Mouse (Mus musculus) Patski (cell line): ENCODE results near the gene Iqch. TPM values are rescaled to one million over a fixed set of nuclear protein-coding genes. Genes with fewer than 3 reads are reported as not detected.
A peak's percentile ranks its signal among the peaks of the same experiment; 100 is the strongest.

ENCODE experiments used
- ATAC-seq: fragments of 100-300 bp; one replicate; pipeline ENCODE4 v1.8.0; 2021
- CTCF ChIA-PET: fragments of 350-600 bp; sonication (Branson Sonifier 250); formaldehyde crosslinking; loops from one replicate; lab custom pipeline; 2022; ENCODE audit warnings: inconsistent platforms; lab: Charles Lee
- POLR2A ChIA-PET: fragments of 350-600 bp; sonication (Branson Sonifier 250); formaldehyde crosslinking; loops from one replicate; lab custom pipeline; 2022; ENCODE audit warnings: antibody characterized with exemption, inconsistent platforms; lab: Charles Lee
- DNase-seq: peaks from one replicate; pipeline ENCODE4 v3.0.0-alpha.2; 2011; ENCODE audit warnings: low read depth, low spot score
- H3K27me3 ChIP-seq: fragments of 371-371 bp; one replicate; pipeline ENCODE4 v1.5.1; 2021
- CTCF ChIP-seq: fragments of 100-300 bp; IDR thresholded peaks from one replicate; pipeline ENCODE4 v1.5.1; 2021
- in situ Hi-C: fragments of 300-500 bp; cut with MboI; formaldehyde crosslinking; loops from 3 replicates; pipeline ENCODE4 v1.11.1; 2018; ENCODE audit warnings: low pct_unique_long_range_greater_than_20kb, mixed read lengths
- polyA plus RNA-seq: library from polyadenylated mRNA; unstranded; gene quantifications from one replicate; pipeline ENCODE4 v1.2.3, GENCODE M21; 2021

The Iqch gene
- polyA plus RNA-seq, 1 experiment from 2014 or later, result 0.09 TPM

DNA sequence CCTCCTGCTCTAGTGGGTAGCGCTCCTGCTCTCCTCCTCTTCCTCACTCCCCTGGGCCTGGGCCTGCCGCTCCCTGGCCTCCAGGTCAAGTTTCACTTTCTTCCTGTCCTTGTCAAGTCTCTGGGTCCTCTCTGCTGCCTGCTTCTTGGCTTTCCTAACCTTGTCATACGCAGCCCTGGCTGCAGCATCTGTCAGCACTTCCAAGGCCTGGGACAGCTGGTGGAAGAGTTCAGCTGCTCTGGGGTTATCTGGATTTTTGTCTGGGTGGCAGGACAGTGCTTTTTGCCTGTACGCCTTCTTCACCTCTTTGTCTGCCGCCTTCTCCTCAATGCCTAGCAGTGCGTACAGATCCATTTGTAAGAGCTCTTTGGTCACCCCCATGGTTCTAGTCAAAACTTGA, 158.6 kb downstream of the Iqch start:
- ChIA-PET POLR2A (no interaction called here), CTCF (no interaction called here)
- H3K27me3 ChIP-seq, result no peaks in the 10 kb centered on the region
- DNase-seq, result no peak
- in situ Hi-C loops, result no loop called here
- no peak for ATAC-seq
- no peak for TF ChIP-seq CTCF

- DNase-seq (no peak), ATAC-seq (no peak)
- ChIA-PET CTCF (no interaction called here), POLR2A (no interaction called here)
- no peaks in the 10 kb centered on the region for H3K27me3 ChIP-seq
- TF ChIP-seq CTCF, result no peak
- in situ Hi-C loops, result no loop called here
Measured at GRCm38 (mm10) chr9:63430652-63431051, 171.6 kb downstream of the Iqch start.

- TF ChIP-seq CTCF, result peak; percentile 58
- ATAC-seq (no peak), DNase-seq (no peak)
- CTCF ChIA-PET, result no interaction called here
- in situ Hi-C loops, result no loop called here
- H3K27me3 ChIP-seq, result no peaks in the 10 kb centered on the region
- POLR2A ChIA-PET, result no interaction called here
Measured at GRCm38 (mm10) chr9:63421096-63421736, 181.1 kb downstream of the Iqch start.

DNA sequence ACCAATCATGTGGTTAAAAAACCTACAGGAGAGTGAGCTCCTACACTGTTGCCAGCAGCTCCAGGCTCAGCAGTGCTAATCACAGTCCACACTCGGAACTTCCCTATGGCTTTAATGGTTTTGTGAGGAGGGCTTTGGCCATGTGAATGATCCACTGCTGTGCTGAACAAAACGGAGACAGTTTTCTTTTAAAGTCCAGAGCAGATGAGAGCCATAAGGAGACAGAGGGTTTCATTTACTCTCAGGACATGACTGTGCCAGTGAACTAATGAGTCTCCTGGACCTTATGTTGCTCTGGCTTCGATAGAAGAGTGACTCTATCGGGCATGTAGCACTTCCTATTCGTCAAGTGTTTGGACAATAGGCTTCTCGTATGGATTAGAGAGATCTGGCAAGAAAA, 181.9 kb downstream of the Iqch start:
- ATAC-seq, result no peak
- DNase-seq, result no peak
- CTCF ChIA-PET, result no interaction called here
- in situ Hi-C loops, result no loop called here
- POLR2A ChIA-PET, result no interaction called here
- H3K27me3 ChIP-seq, result no peaks in the 10 kb centered on the region
- no peak for TF ChIP-seq CTCF

DNA sequence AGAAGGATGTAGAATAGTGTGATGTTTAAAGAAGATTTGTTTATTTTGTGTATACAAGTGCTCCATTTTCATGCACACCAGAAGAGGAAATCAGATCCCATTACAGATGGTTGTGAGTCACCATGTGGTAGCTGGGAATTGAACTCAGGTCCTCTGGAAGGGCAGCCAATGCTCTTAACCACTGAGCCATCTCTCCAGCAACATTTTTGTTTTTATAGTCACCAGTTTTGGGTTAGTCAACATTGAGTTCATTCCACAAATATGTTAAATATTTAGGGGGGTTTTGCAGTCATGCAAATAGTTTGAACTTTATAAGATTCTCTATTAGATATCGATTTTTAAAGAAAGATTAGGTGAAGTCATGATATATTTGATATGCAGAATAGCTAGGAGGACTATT, 202.1 kb downstream of the Iqch start:
- no peak for TF ChIP-seq CTCF
- ChIA-PET CTCF (no interaction called here), POLR2A (no interaction called here)
- DNase-seq (no peak), ATAC-seq (no peak)
- in situ Hi-C loops, result no loop called here
- no peaks in the 10 kb centered on the region for H3K27me3 ChIP-seq

- ATAC-seq (no peak), DNase-seq (no peak)
- POLR2A ChIA-PET, result no interaction called here
- in situ Hi-C loops, result no loop called here
- CTCF ChIA-PET, result no interaction called here
- H3K27me3 ChIP-seq, result no peaks in the 10 kb centered on the region
- TF ChIP-seq CTCF, result no peak
Measured at GRCm38 (mm10) chr9:63399463-63399815, 202.9 kb downstream of the Iqch start.

DNA sequence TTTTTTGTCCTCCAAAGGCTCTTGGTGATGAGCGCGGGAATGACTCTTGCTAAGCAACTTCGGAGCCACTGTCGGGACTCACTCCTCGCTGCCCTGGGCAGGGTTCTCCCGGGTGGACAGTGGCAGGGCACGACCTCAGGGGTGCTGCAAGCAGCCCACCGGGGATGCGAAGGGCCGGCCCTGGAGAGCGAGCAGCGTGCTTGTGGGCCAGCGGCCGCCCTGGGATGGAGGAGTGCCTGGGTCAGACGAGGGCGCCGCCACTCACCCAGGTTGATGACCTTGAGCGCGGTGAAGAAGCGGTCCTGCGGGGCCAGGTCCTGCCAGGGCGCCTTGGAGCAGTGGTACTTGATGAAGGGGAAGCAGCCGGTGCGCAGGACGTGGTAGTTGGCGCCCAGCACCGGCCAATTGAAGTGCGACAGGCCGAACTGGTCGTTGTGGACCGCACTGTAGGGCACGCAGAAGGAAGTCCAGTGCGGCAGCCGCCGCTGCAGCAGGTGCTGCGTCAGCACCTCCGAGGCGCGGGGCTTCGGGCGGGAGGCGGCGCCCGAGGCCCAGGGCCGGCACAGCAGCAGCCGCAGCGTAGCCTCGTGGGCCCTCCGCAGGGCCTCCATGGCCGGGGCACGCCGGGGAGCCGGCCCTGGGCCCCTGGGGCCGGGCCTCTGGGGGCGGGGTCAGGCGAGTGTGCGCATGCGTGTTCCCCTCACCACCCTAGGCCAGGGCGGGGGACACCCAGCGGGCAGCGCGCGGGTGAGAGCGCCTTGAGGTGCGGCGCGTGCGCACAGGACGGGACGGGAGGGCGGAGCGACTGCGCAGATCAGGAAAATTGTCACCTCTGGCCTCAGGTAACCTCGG, 203.5 kb downstream of the Iqch start, which contains the start of gene 2300009A05Rik:
Gene 2300009A05Rik, minus strand, starts transcription at position 636 of the 852 bp plus-strand sequence.
- peak; percentile 94 for ATAC-seq
- CTCF ChIA-PET, result no interaction called here
- POLR2A ChIA-PET, result no interaction called here
- TF ChIP-seq CTCF, result peak; percentile 51
- no peaks in the 10 kb centered on the region for H3K27me3 ChIP-seq
- in situ Hi-C loops, result no loop called here
- peak; percentile 60 for DNase-seq

DNA sequence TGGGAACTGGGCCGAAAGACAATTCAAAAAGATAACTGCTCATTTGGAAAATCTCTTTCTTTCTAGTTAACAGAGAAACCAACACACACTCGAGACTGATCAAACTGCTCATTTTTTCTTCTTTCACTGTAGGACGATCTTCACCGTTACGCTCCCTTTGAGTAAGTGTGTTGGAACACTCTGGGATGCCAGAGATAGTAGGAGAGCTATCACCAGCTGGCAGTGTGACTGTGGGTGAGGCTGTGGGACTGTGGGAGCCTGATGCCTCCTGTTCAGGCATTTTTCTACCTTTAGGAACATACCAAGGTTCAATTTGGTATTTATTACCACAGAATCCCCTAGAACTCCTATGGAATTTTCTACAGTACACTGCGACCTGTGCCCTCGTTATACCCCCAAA, 206.7 kb downstream of the Iqch start:
- TF ChIP-seq CTCF, result no peak
- H3K27me3 ChIP-seq, result no peaks in the 10 kb centered on the region
- ChIA-PET POLR2A (no interaction called here), CTCF (no interaction called here)
- in situ Hi-C loops, result no loop called here
- ATAC-seq, result no peak
- DNase-seq, result no peak

- POLR2A ChIA-PET, result no interaction called here
- no peak for DNase-seq
- CTCF ChIA-PET, result no interaction called here
- in situ Hi-C loops, result no loop called here
- no peaks in the 10 kb centered on the region for H3K27me3 ChIP-seq
- no peak for TF ChIP-seq CTCF
- ATAC-seq, result no peak
Measured at GRCm38 (mm10) chr9:63391307-63391706, 211.0 kb downstream of the Iqch start.

DNA sequence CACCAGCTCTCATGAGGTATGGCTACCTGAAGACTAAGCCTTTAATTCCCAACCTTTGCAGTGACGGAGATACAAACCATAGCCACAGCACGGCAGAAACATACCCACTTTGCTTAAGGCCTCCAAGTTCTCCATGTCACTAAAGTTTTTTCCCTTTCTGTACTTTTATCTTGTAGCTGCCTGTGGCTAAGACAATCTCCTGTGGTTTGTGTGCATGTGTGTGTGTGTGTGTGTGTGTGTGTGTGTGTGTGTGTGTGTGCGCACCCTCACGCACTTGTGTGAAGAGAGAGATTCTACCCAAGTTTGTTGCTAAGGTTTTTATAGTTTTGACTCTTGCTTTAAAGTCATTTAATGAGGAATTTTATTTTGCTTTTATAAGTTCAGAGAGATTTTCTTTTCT, 219.5 kb downstream of the Iqch start:
- ChIA-PET POLR2A (no interaction called here), CTCF (no interaction called here)
- in situ Hi-C loops, result no loop called here
- DNase-seq, result no peak
- no peaks in the 10 kb centered on the region for H3K27me3 ChIP-seq
- no peak for TF ChIP-seq CTCF
- ATAC-seq, result no peak

DNA sequence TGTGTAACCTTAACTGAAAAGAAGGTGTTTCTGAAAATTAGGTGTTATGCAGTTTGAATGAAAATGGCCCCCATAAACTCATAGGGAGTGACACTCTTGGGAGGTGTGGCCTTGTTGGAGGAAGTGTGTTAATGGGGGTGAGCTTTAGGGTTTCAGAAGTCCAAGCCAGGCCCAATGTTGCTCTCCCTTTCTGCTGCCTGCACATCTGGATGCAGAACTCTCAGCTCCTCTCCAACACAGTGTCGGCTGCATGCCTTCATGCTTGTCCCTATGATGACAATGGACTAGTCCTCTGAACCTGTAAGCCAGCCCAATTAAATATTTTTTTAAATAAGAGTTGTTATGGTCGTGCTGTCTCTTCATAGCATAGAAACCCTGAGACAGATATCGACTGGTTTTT, 222.0 kb downstream of the Iqch start:
- DNase-seq (no peak), ATAC-seq (no peak)
- POLR2A ChIA-PET, result no interaction called here
- TF ChIP-seq CTCF, result no peak
- no peaks in the 10 kb centered on the region for H3K27me3 ChIP-seq
- in situ Hi-C loops, result no loop called here
- CTCF ChIA-PET, result no interaction called here
